Comparison of ENCODE assay signal across 26 mouse cellular contexts in the genomic region with DNA sequence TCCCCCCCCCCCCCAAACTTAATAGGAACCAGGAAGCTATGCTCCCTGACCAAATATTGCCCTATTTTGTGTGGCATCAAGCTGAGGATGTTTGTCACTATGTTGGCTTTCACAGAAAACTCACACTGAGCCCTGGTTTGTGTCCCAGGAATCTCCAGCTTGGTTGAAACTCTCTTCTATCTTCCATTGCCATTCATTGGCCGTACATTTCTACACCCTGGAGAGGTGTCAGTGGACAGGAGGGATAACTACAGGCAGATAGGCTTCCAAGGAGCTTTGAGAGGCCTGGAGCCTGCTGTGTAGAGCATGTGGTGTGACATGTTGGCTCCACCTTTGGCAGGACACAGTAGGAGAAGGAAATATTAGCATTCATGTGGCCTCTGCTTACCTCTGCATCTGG.
A peak's percentile ranks its signal among the peaks of the same experiment; 100 is the strongest.
DNase-seq lines count a peak whose midpoint lies in the region; ATAC-seq and TF ChIP-seq lines count a peak whose summit lies in the region.
"Had no signal": no experiment of that assay in that cellular context is flagged by ENCODE, and none has a peak within 500 bp of the region (broad histone marks: within the 10 kb centered on the region; RNA-seq: fewer than 3 reads in every experiment).

No protein-coding gene starts in this region.

- no peaks in the 10 kb centered on the region for H3K36me3 ChIP-seq in neural tube, embryonic 15.5 days
- H3K36me3 ChIP-seq in lung, postnatal 0 days (ENCODE audit: insufficient read depth, low read length) = no peaks in the 10 kb centered on the region
- no peaks in the 10 kb centered on the region for H3K36me3 ChIP-seq in kidney, adult 2 months (ENCODE audit: control insufficient read depth, insufficient read depth, low read length)
- H3K36me3 ChIP-seq: embryonic facial prominence, embryonic 10.5 days; embryonic facial prominence, embryonic 13.5 days; forebrain, embryonic 12.5 days; forebrain, embryonic 15.5 days; heart, embryonic 12.5 days; heart, embryonic 15.5 days; hindbrain, embryonic 10.5 days; hindbrain, embryonic 13.5 days; intestine, embryonic 15.5 days had no signal

- H3K9ac ChIP-seq in neural tube, embryonic 15.5 days (replicated peaks) = no peak overlapping the region
- H3K9ac ChIP-seq in lung, postnatal 0 days (replicated peaks; ENCODE audit: low read depth) = no peak overlapping the region
- H3K9ac ChIP-seq: embryonic facial prominence, embryonic 13.5 days; forebrain, embryonic 12.5 days; forebrain, embryonic 15.5 days; heart, embryonic 12.5 days; heart, embryonic 15.5 days; hindbrain, embryonic 13.5 days; intestine, embryonic 15.5 days had no signal

- H3K4me3 ChIP-seq in cerebellum, adult 2 months (replicated peaks; ENCODE audit: insufficient read depth, low read depth, low read length) = no peak overlapping the region
- H3K4me3 ChIP-seq in neural tube, embryonic 15.5 days (replicated peaks) = no peak overlapping the region
- H3K4me3 ChIP-seq in lung, postnatal 0 days (ENCODE audit: low read depth, low read length) = no peak overlapping the region
- no peak overlapping the region for H3K4me3 ChIP-seq in kidney, adult 2 months (ENCODE audit: insufficient read depth, low read depth, low read length)
- H3K4me3 ChIP-seq: embryonic facial prominence, embryonic 10.5 days; embryonic facial prominence, embryonic 13.5 days; erythroblast, embryonic 14.5 days; forebrain, embryonic 12.5 days; forebrain, embryonic 15.5 days; heart, embryonic 12.5 days; heart, embryonic 15.5 days; hindbrain, embryonic 10.5 days; hindbrain, embryonic 13.5 days; intestine, embryonic 15.5 days had no signal

- no peaks in the 10 kb centered on the region for H3K27me3 ChIP-seq in cerebellum, adult 2 months (ENCODE audit: control insufficient read depth, insufficient read depth, low read length)
- H3K27me3 ChIP-seq in neural tube, embryonic 15.5 days (replicated peaks) = no peaks in the 10 kb centered on the region
- no peaks in the 10 kb centered on the region for H3K27me3 ChIP-seq in lung, postnatal 0 days (replicated peaks; ENCODE audit: insufficient read depth, low read length)
- no peaks in the 10 kb centered on the region for H3K27me3 ChIP-seq in kidney, adult 2 months (replicated peaks; ENCODE audit: control insufficient read depth, insufficient read depth, low read length)
- H3K27me3 ChIP-seq: embryonic facial prominence, embryonic 13.5 days; forebrain, embryonic 12.5 days; heart, embryonic 15.5 days; hindbrain, embryonic 13.5 days; intestine, embryonic 15.5 days had no signal

- H3K9me3 ChIP-seq in neural tube, embryonic 15.5 days (replicated peaks) = no peaks in the 10 kb centered on the region
- H3K9me3 ChIP-seq in lung, postnatal 0 days (ENCODE audit: low read length) = no peaks in the 10 kb centered on the region
- H3K9me3 ChIP-seq: embryonic facial prominence, embryonic 10.5 days; embryonic facial prominence, embryonic 13.5 days; forebrain, embryonic 12.5 days; forebrain, embryonic 15.5 days; heart, embryonic 12.5 days; heart, embryonic 15.5 days; hindbrain, embryonic 10.5 days; hindbrain, embryonic 13.5 days; intestine, embryonic 15.5 days had no signal

- WGBS in cerebellum, adult 2 months = 11% methylated on average over 1 of the region's 1 CpGs
- 80% methylated on average over 1 of the region's 1 CpGs for WGBS in neural tube, embryonic 15.5 days
- 65% methylated on average over 1 of the region's 1 CpGs for WGBS in lung, postnatal 0 days
- 90% methylated on average over 1 of the region's 1 CpGs for WGBS in kidney, adult 2 months

- H3K27ac ChIP-seq in cerebellum, adult 2 months (ENCODE audit: insufficient read depth, low read length) = no peak overlapping the region
- no peak overlapping the region for H3K27ac ChIP-seq in neural tube, embryonic 15.5 days (replicated peaks)
- H3K27ac ChIP-seq in lung, postnatal 0 days (ENCODE audit: low read length) = no peak overlapping the region
- H3K27ac ChIP-seq in kidney, adult 2 months (ENCODE audit: insufficient read depth, low read depth, low read length) = no peak overlapping the region
- H3K27ac ChIP-seq: embryonic facial prominence, embryonic 10.5 days; embryonic facial prominence, embryonic 13.5 days; forebrain, embryonic 12.5 days; forebrain, embryonic 15.5 days; heart, embryonic 15.5 days; hindbrain, embryonic 10.5 days; hindbrain, embryonic 13.5 days; intestine, embryonic 15.5 days had no signal

- TF ChIP-seq CTCF in cerebellum, adult 2 months (IDR thresholded peaks at IDR 0.05; ENCODE audit: borderline replicate concordance, insufficient read depth, low read depth, low read length) = no peak
- no peak for TF ChIP-seq CTCF in lung, postnatal 0 days (IDR thresholded peaks at IDR 0.05)
- no peak for TF ChIP-seq CTCF in kidney, adult 2 months (conservative IDR thresholded peaks at IDR 0.05; ENCODE audit: insufficient read depth, insufficient read length, low read depth, low read length)

- peaks cover 13% of the 10 kb centered on the region; the same call in 1 of the 2 replicates for H3K4me1 ChIP-seq in cerebellum, adult 2 months (ENCODE audit: control insufficient read depth, insufficient read depth, low read length)
- no peaks in the 10 kb centered on the region for H3K4me1 ChIP-seq in neural tube, embryonic 15.5 days
- no peaks in the 10 kb centered on the region for H3K4me1 ChIP-seq in lung, postnatal 0 days (ENCODE audit: insufficient read depth, low read depth, low read length)
- H3K4me1 ChIP-seq in kidney, adult 2 months (ENCODE audit: control insufficient read depth, insufficient read depth, low read length) = peaks cover 11% of the 10 kb centered on the region
- H3K4me1 ChIP-seq: embryonic facial prominence, embryonic 10.5 days; embryonic facial prominence, embryonic 13.5 days; forebrain, embryonic 12.5 days; heart, embryonic 12.5 days; heart, embryonic 15.5 days; hindbrain, embryonic 13.5 days; intestine, embryonic 15.5 days had no signal

- no peak for TF ChIP-seq EP300 in lung, postnatal 0 days (IDR thresholded peaks at IDR 0.05)

- no peak for ATAC-seq in neural tube, embryonic 15.5 days (ENCODE audit: low FRiP score)
- no peak for ATAC-seq in lung, postnatal 0 days
- ATAC-seq: CD4-positive, CD25-positive, alpha-beta regulatory T cell, adult 4 months; forebrain, embryonic 15.5 days; hindbrain, embryonic 16.5 days; intestine, embryonic 15.5 days had no signal

- no peak for TF ChIP-seq POLR2A in cerebellum, adult 2 months (IDR thresholded peaks at IDR 0.05; ENCODE audit: borderline replicate concordance, insufficient read depth, low read length)
- TF ChIP-seq POLR2A in kidney, adult 2 months (IDR thresholded peaks at IDR 0.05; ENCODE audit: low read depth, low read length) = no peak

- DNase-seq in cerebellum, adult 2 months = peak; percentile 31 to 67
- no peak for DNase-seq in cerebellum, postnatal 4 days (ENCODE audit: low spot score in 2 of 2)
- peak; percentile 50 for DNase-seq in cerebellum, adult 9-10 months
- peak; percentile 38 to 73 for DNase-seq in cerebellum, postnatal 14 days
- no peak for DNase-seq in lung, postnatal 0 days (ENCODE audit: low spot score)
- DNase-seq in kidney, adult 2 months = no peak
- DNase-seq: adrenal gland, adult 2 months; adrenal gland, postnatal 25 days; gastrocnemius, postnatal 25 days; heart, adult 18-20 months; heart, postnatal 10 days; heart, postnatal 36 days; kidney, adult 11 months had no signal

- no peak overlapping the region for H3K4me2 ChIP-seq in neural tube, embryonic 15.5 days
- no peak overlapping the region for H3K4me2 ChIP-seq in lung, postnatal 0 days (replicated peaks; ENCODE audit: low read depth, low read length)
- H3K4me2 ChIP-seq: embryonic facial prominence, embryonic 13.5 days; forebrain, embryonic 12.5 days; forebrain, embryonic 15.5 days; heart, embryonic 12.5 days; heart, embryonic 15.5 days; hindbrain, embryonic 13.5 days; intestine, embryonic 15.5 days had no signal

Comparison
In these comparisons a context has a peak if more than half of its experiments do, and no peak if none do; other contexts are left out.
1. DNase-seq: peak in cerebellum, adult 2 months (2 of 2), cerebellum, adult 9-10 months (single experiment) and cerebellum, postnatal 14 days (2 of 2); none in cerebellum, postnatal 4 days (0 of 2), lung, postnatal 0 days (single experiment) and kidney, adult 2 months (single experiment).